Mouse (Mus musculus): Measurements from ENCODE around the gene Tshz2. TPM values are rescaled to one million over a fixed set of nuclear protein-coding genes. Genes with fewer than 3 reads are reported as not detected.

Tshz2 gene
- polyA plus RNA-seq, 1 experiment = 4.5 TPM

DNA sequence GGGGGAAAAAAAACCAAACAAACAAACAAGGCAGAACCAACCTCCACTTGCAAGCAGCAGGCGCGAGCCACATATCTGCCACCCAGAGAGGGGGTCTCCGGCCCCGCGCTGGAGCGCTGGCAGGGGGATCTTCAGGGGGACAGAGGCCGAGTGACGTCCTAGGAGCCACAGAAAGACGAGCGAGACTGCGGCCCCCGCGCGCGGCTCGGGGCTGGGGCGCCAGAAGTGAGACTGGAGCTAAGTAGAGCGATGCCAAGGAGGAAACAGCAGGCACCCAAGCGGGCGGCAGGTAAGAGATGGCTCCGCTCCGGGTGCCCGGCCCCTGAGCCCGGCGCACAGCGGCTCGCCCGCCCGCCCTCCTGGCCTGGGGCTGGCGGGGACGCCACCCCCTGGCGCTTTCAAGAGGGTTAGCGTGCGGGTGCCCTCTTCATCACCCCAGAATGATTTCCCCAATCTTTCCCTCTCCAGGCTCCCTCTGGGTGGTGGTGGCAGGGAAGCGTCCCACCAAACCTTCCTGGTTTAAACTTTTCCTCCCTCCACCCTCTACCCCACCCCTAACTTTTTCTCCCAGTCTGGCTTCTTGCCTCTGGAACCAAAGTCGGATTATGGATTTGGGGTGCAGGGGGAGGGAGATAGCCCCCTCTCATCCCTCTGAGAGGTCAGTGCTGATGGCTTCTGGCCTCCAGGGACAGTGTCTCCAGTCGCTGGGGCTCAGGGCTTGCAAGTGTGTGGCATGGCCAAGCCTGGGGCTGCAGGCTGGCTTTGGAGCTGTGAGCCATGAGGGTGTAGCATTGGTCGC, 877 bp downstream of the Tshz2 start:
- TF ChIP-seq POLR2A (IDR thresholded peaks at IDR 0.05; ENCODE audit: control insufficient read depth, low read depth, low read length) = 0 out of 2 replicates have a peak, but pooled peaks have one; percentile 6
- TF ChIP-seq CTCF (IDR thresholded peaks at IDR 0.05; ENCODE audit: control insufficient read depth, insufficient read depth, insufficient replicate concordance, low read depth, low read length) = no peak
- Histone ChIP-seq H3K27me3 (ENCODE audit: control insufficient read depth, insufficient read depth, low read length) (no peaks in the 10 kb centered on the region), H3K36me3 (ENCODE audit: control insufficient read depth, insufficient read depth, low read length) (no peaks in the 10 kb centered on the region), H3K4me1 (ENCODE audit: control insufficient read depth, insufficient read depth, low read length) (peaks cover 4% of the 10 kb centered on the region; the same call in 1 of the 2 replicates), H3K4me3 (ENCODE audit: control insufficient read depth, low read depth, low read length) (peak overlapping the region; percentile 79), H3K27ac (ENCODE audit: control insufficient read depth, insufficient read depth, low read depth, low read length) (peak overlapping the region; percentile 91)

DNA sequence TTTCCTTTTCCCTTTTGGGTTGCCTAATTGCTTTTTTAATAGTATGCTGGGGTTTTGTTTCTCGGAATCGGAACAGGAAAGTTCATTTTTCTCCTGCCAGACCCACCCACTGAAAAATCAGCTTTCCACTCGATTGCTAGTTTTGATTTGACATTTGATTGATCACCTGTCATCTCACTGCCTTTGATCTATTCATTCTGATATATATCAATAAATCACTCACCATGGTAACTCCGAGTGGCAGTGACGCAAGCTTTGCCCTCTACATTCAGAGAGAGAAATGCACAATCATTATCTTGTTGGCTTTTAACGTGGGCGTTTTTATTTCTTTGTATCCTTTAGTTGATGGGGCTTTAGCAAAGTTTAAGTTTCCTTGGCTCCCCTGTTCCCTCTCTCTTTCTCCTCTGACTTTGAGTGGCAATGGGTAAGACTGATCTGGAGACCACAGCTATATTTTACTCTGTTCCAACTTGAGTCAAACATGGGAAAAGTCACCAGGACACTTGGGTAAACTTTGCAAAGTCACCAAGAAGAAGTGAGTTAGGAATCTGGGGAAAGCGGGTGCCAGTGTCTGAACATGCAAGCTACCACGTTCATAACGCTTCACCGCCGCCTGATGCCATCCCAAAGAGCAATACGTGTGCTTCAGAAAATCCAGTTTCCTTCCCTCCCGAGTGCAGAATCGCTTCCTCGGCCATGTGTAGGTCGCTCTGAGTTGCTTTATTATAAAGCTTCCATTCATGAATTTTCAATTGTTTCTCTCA, 2.0 kb downstream of the Tshz2 start:
- H3K4me1 ChIP-seq (ENCODE audit: control insufficient read depth, insufficient read depth, low read length) = peaks cover 4% of the 10 kb centered on the region; the same call in 1 of the 2 replicates
- H3K36me3 ChIP-seq (ENCODE audit: control insufficient read depth, insufficient read depth, low read length) = no peaks in the 10 kb centered on the region
- no peak for TF ChIP-seq POLR2A (IDR thresholded peaks at IDR 0.05; ENCODE audit: control insufficient read depth, low read depth, low read length)
- no peak for TF ChIP-seq CTCF (IDR thresholded peaks at IDR 0.05; ENCODE audit: control insufficient read depth, insufficient read depth, insufficient replicate concordance, low read depth, low read length)
- H3K4me3 ChIP-seq (ENCODE audit: control insufficient read depth, low read depth, low read length) = peak overlapping the region; percentile 79
- peak overlapping the region; percentile 91 for H3K27ac ChIP-seq (ENCODE audit: control insufficient read depth, insufficient read depth, low read depth, low read length)
- H3K27me3 ChIP-seq (ENCODE audit: control insufficient read depth, insufficient read depth, low read length) = no peaks in the 10 kb centered on the region

GRCm38 (mm10) chr2:169635428-169635827, 2.6 kb downstream of the Tshz2 start:
- Histone ChIP-seq H3K36me3 (ENCODE audit: control insufficient read depth, insufficient read depth, low read length) (no peaks in the 10 kb centered on the region), H3K27ac (ENCODE audit: control insufficient read depth, insufficient read depth, low read depth, low read length) (peak overlapping the region; percentile 91), H3K27me3 (ENCODE audit: control insufficient read depth, insufficient read depth, low read length) (no peaks in the 10 kb centered on the region), H3K4me3 (ENCODE audit: control insufficient read depth, low read depth, low read length) (no peak overlapping the region), H3K4me1 (ENCODE audit: control insufficient read depth, insufficient read depth, low read length) (peaks cover 4% of the 10 kb centered on the region; the same call in 1 of the 2 replicates)
- no peak for TF ChIP-seq CTCF (IDR thresholded peaks at IDR 0.05; ENCODE audit: control insufficient read depth, insufficient read depth, insufficient replicate concordance, low read depth, low read length)
- TF ChIP-seq POLR2A (IDR thresholded peaks at IDR 0.05; ENCODE audit: control insufficient read depth, low read depth, low read length) = no peak

DNA sequence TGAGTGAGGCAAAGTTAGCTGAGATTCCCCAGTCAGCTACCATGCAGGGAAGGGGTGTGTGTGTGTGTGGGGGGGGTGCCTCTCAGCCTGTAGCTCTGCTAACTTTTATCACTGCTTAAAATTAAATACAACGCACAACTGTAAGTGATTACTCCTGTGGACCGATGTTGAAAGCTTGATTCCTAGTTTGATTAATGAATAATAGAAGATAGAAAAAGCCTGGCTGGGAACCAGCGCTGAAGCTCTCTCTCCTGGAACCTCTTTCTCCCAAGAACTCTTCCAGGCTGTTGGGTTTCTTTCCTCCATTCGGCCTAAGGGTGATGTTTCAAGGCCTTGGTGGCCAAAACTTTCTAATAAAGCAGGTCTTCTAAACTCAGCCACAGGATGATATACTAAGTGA, 3.6 kb downstream of the Tshz2 start:
- peak overlapping the region; percentile 78 for H3K27ac ChIP-seq (ENCODE audit: control insufficient read depth, insufficient read depth, low read depth, low read length)
- peaks cover 6% of the 10 kb centered on the region; the same call in 1 of the 2 replicates for H3K4me1 ChIP-seq (ENCODE audit: control insufficient read depth, insufficient read depth, low read length)
- no peaks in the 10 kb centered on the region for H3K27me3 ChIP-seq (ENCODE audit: control insufficient read depth, insufficient read depth, low read length)
- TF ChIP-seq POLR2A (IDR thresholded peaks at IDR 0.05; ENCODE audit: control insufficient read depth, low read depth, low read length) (no peak), CTCF (IDR thresholded peaks at IDR 0.05; ENCODE audit: control insufficient read depth, insufficient read depth, insufficient replicate concordance, low read depth, low read length) (no peak)
- no peak overlapping the region for H3K4me3 ChIP-seq (ENCODE audit: control insufficient read depth, low read depth, low read length)
- no peaks in the 10 kb centered on the region for H3K36me3 ChIP-seq (ENCODE audit: control insufficient read depth, insufficient read depth, low read length)

- Histone ChIP-seq H3K36me3 (ENCODE audit: control insufficient read depth, insufficient read depth, low read length) (no peaks in the 10 kb centered on the region), H3K27ac (ENCODE audit: control insufficient read depth, insufficient read depth, low read depth, low read length) (peak overlapping the region; percentile 29; the same call in 1 of the 2 replicates), H3K4me1 (ENCODE audit: control insufficient read depth, insufficient read depth, low read length) (peaks cover 2% of the 10 kb centered on the region; the same call in 1 of the 2 replicates), H3K4me3 (ENCODE audit: control insufficient read depth, low read depth, low read length) (no peak overlapping the region), H3K27me3 (ENCODE audit: control insufficient read depth, insufficient read depth, low read length) (no peaks in the 10 kb centered on the region)
- no peak for TF ChIP-seq POLR2A (IDR thresholded peaks at IDR 0.05; ENCODE audit: control insufficient read depth, low read depth, low read length)
- no peak for TF ChIP-seq CTCF (IDR thresholded peaks at IDR 0.05; ENCODE audit: control insufficient read depth, insufficient read depth, insufficient replicate concordance, low read depth, low read length)
Observed at GRCm38 (mm10) chr2:169641547-169641946, 8.7 kb downstream of the Tshz2 start.

DNA sequence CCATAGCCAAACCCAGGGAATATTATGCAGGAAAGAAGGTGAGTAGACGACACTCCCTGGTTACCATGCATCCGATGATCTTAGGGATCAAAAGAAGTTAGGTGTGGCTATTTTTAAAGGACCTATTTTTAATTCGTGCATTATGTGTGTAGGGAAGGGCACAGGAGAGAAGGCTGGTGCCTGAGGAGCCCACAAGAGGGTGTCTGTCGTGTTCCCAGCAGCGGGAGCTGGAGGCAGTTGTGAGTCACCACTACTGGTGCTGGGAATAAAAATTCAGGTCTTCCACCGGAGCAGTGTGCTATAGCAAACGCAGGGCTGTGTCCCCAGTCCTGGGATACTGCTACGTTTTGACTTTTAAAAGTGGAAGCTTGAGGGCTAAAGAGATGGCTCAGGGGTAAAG, 9.6 kb downstream of the Tshz2 start:
- no peaks in the 10 kb centered on the region for H3K27me3 ChIP-seq (ENCODE audit: control insufficient read depth, insufficient read depth, low read length)
- no peak overlapping the region for H3K27ac ChIP-seq (ENCODE audit: control insufficient read depth, insufficient read depth, low read depth, low read length)
- no peak overlapping the region for H3K4me3 ChIP-seq (ENCODE audit: control insufficient read depth, low read depth, low read length)
- peaks cover 2% of the 10 kb centered on the region; the same call in 1 of the 2 replicates for H3K4me1 ChIP-seq (ENCODE audit: control insufficient read depth, insufficient read depth, low read length)
- no peak for TF ChIP-seq POLR2A (IDR thresholded peaks at IDR 0.05; ENCODE audit: control insufficient read depth, low read depth, low read length)
- no peak for TF ChIP-seq CTCF (IDR thresholded peaks at IDR 0.05; ENCODE audit: control insufficient read depth, insufficient read depth, insufficient replicate concordance, low read depth, low read length)
- H3K36me3 ChIP-seq (ENCODE audit: control insufficient read depth, insufficient read depth, low read length) = no peaks in the 10 kb centered on the region

DNA sequence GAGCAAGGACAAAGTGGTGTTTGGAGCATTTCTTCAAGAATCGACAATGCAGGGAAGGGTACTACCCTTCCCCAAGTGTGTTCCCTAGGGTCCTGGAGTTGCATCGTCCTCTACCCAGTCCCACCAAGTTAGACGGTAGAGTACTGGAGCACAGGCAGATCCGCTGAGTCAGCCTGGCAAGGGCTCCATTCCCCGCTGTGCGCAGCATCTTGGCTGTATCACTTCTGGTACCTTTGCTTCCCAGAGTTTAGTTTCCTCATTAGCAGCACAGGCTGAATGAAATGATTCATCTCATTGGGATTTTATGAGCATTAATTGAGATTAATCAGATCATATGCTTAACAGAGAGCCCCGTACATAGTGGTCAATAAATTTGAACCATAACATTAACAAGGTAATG, 14.3 kb downstream of the Tshz2 start:
- H3K27me3 ChIP-seq (ENCODE audit: control insufficient read depth, insufficient read depth, low read length) = no peaks in the 10 kb centered on the region
- no peak overlapping the region for H3K4me3 ChIP-seq (ENCODE audit: control insufficient read depth, low read depth, low read length)
- TF ChIP-seq CTCF (IDR thresholded peaks at IDR 0.05; ENCODE audit: control insufficient read depth, insufficient read depth, insufficient replicate concordance, low read depth, low read length) (no peak), POLR2A (IDR thresholded peaks at IDR 0.05; ENCODE audit: control insufficient read depth, low read depth, low read length) (no peak)
- no peaks in the 10 kb centered on the region for H3K4me1 ChIP-seq (ENCODE audit: control insufficient read depth, insufficient read depth, low read length)
- H3K27ac ChIP-seq (ENCODE audit: control insufficient read depth, insufficient read depth, low read depth, low read length) = no peak overlapping the region
- no peaks in the 10 kb centered on the region for H3K36me3 ChIP-seq (ENCODE audit: control insufficient read depth, insufficient read depth, low read length)
